Mouse (Mus musculus) 3T3-L1 (cell line): ENCODE measurements at regions not wholly inside any gene's neighbourhood (a gene's known extent, or its start where the extent isn't known, plus 50 kb on each side); places are given as distances from the start of the nearest gene placed in this dataset.

ENCODE experiments used
- DNase-seq: peaks from one replicate; pipeline ENCODE4 v3.0.0-alpha.2; 2015; ENCODE audit warnings: low read depth, low spot score

DNA sequence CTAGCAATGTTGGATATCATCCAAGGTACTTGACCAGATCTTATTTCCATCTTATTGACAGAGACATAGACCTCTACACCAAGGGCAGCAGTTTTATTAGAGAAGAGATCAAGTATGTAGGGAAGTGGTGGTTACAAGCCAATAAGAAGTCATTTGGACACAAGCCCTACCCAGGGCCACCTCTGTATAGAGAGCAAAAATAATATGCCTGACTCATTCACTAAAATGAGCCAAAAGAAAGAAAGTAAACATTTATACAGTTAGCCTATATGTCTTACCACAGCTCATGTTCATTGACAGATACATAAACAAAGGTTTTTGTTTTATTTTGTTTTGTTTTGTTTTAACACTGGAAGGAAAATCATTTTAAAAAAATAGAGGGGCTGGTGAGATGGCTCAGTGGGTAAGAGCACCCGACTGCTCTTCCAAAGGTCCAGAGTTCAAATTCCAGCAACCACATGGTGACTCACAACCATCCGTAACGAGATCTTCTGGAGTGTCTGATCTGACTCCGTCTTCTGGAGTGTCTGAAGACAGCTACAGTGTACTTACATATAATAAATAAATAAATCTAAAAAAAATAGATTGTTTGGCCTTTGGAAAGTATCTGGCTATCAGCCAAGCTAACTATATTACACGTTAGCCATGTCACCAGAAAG lies 76.9 kb downstream of the Rlim start:
- peak; percentile 11 for DNase-seq

DNA sequence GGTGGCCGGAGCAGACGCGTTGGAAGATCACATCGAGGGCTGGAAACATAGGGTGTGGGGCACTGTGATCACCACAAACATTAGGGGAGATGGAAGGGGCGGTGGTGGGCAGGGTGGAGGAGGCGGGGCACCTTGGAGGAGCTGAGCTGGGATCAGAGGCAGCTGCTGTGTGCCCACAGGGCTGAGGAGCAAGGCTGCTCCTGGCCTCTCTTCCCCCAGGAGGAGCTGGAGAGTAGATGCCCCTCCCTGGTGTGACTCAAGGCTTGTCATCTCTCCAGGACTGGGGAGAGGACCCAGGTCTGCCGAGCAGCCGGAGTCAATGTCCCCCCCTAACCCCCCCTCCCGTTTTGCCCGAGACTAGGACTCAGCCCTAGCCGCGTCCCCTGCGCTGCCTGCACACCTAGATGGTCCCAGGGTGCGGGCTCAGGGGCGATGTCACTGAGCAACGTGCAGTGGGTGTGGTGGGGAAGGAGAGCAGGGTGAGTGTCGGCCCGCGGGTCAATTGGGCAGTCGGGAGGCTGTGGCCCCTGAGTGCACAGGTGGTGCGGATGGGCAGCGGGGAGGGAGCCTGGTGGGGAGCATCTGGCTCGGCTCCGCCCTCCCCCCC lies 57.6 kb upstream of the Slc16a2 start:
- no peak for DNase-seq
